Mouse (Mus musculus): ENCODE data around the gene Ppp1cc.
"Not testable (repeated sequence)": the region's sequence is repeated elsewhere in the genome, so short reads cannot be mapped to it uniquely, and the experiment has no call there.

Ppp1cc gene

GRCm38 (mm10) chr5:122136508-122137408 lies 21.3 kb upstream of the Ppp1cc start:
- DNase-seq (ENCODE audit: low spot score in 2 of 2), result no peak

DNA sequence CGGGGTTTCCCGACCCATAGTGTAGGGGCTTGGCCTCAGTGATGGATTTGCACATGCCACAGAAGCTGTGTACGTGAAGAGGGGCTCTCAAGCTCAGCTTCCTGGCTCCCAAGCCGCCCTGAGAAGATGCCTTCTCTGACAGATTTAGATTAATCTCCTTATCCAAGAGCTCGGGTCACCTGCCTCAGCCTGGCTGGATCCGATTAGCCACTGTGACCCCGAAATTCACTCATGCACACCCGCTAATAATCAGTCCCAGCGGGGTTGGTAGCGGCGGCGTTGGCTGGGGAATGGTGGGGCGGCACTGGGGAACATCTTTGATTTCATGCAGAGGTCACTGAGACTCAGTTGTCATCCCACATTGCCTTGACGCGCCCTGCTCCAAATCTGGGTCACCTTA lies 19.2 kb upstream of the Ppp1cc start:
- no peak for DNase-seq (ENCODE audit: low spot score in 2 of 2)

DNA sequence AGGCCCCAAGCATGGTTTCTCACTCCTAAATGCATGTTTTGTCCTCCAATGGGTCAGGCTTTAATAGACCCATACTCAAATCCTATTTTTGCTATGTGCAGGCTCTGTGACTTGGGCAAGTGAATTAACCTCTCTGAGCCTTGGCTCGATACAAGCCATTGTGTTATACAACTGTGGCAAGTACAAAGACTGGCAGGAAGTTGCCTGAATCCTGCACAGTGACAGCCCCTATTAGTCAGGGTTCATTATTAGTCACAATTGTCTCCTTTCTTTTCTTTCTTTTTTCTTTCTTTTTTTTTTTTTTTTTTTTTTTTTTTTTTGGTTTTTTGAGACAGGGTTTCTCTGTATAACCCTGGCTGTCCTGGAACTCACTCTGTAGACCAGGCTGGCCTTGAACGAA lies 18.3 kb upstream of the Ppp1cc start:
- DNase-seq (ENCODE audit: low spot score in 2 of 2), result not testable (repeated sequence)

DNA sequence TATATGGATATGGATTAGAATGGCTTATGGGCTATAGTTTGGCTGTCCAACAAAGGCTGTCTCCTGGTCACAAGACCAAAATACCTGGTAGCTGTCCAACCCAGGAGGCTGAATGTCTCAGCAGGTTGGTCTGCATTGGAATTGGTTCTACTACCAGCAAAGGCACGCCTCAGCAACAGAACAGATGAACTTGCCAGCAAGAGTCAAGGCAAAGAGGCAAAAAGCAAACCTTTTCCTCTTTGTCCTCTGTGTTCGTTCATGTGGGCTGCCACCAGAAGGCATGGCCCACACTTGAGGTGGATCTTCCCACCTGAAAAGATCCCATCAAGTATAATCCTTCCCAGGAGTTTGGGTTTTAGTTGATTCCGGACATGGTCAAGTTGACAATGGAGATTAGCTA lies 17.4 kb upstream of the Ppp1cc start, which contains the start of gene Ccdc63:
Gene Ccdc63, minus strand, starts transcription at position 101 of the 400 bp plus-strand sequence.
- no peak for DNase-seq (ENCODE audit: low spot score in 2 of 2)

DNA sequence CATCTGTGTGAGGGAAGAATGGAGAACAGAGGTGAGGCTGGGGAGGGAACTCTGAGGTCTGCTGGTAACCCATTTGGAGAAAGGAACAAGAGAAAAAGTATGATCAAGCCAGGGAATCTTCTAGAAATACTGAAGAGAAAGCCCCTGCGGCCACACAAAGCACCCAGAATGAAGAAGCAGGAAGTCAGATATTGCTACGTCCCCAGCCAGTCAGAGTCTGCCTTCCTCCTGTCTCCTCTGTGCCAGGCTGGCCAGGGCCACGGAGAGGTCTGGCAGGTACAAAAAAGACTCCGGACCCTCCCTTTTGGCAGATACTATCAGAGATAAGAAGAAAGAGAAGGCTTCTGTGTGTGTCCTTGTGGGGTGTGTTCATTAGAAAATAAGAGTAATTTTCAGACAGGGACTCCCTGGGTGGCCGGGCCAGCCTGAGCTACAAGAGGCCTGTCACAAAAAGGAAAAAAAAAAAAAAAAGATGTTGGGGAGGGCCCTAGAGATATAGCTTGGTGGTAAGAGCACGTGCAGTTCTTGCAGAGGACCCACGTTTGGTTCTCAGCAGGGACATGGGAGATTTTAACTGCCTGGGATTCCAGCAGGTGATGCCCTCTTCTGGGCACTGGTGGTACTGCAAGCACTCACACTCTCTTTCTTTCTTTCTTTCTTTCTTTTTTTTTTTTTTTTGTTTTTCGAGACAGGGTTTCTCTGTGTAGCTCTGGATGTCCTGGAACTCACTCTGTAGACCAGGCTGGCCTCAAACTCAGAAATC lies 15.7 kb upstream of the Ppp1cc start:
- no peak for DNase-seq (ENCODE audit: low spot score in 2 of 2)

DNA sequence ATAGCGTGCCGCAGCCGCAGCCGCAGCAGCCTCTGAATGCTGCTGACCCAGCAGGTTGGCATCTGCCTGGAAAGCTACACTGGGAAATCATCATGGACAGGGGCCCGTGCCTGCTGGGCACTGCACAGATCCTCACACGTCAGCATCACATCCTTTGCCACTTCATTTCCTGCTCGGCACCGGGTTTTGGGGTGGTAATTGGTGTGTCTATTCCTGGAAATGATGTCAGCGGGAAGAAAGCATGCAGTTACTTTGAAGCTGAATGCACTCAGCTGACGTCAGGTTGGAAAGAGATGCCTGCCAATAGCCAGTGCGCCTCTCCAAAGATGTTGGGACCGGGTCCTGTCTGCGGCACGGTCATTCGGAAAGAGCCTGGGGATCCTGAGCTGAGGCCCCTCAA lies 14.5 kb upstream of the Ppp1cc start:
- DNase-seq (ENCODE audit: low spot score in 2 of 2), result peak in 1 of 2 experiments; percentile 61

DNA sequence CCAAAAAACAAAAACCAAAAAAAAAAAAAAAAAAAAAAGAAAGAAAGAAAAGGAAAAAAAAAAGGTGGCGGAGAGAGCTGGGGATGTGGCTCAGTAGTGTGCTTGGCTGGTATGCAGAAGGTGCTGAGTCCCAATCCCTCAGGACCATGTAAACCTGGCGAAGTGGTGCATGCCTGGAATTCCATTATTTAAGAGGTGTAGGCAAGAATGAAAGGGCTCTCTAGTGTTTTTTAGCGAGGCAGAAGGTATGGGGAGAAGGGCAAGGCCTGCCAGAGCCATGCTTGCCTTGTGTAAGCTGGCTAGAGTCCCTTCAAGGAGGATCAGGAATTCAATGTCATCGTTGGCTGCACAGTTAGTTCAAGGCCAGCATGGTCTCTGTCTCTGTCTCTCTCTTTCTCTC lies 13.3 kb upstream of the Ppp1cc start:
- DNase-seq (ENCODE audit: low spot score in 2 of 2), result no peak

- DNase-seq (ENCODE audit: low spot score in 2 of 2), result no peak
Observed at GRCm38 (mm10) chr5:122145381-122146055, 12.6 kb upstream of the Ppp1cc start.

GRCm38 (mm10) chr5:122146056-122146580 lies 12.0 kb upstream of the Ppp1cc start:
- peak in 1 of 2 experiments; percentile 43 for DNase-seq (ENCODE audit: low spot score in 2 of 2)

DNA sequence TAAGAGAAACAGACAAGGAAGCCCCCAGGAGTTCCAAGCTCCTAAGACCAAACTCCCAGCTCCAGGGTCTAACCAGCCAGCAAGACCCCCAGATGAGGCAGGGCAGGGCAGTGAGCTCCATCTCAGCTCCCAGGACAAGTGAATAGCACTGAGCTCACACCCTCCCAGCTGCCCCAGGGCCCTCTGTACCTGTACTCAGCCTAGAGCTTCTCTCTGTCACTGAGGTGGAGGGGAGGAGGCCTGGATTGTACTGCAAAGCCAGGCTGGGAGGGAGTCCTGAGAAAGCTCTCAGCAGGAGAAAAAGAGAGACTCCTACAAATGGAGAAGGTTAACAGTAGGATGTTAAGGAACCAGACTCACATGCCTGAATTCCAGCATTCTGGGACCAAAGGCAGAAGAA lies 11.5 kb upstream of the Ppp1cc start:
- no peak for DNase-seq (ENCODE audit: low spot score in 2 of 2)

DNA sequence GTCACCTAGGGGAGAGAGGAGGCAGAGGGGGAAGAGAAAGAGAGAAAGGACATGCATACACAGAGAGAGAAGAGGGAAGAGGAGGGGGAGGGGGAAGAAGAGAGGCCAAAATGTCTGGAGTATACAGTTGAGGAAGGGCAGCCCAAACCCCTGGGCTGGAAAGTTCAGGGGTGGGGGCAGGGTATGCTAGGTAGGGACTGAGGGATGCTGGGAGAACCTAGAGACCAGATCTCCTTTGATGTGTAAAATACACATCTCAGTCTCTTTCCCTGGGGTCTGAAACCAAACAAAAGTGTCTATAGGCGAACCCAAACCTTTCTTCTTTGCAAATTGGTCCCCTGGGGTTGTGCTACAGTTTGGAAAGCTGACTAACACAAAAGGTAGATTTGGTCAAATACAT lies 10.0 kb upstream of the Ppp1cc start:
- DNase-seq (ENCODE audit: low spot score in 2 of 2), result no peak

GRCm38 (mm10) chr5:122149259-122149658 lies 8.8 kb upstream of the Ppp1cc start:
- DNase-seq (ENCODE audit: low spot score in 2 of 2), result no peak

DNA sequence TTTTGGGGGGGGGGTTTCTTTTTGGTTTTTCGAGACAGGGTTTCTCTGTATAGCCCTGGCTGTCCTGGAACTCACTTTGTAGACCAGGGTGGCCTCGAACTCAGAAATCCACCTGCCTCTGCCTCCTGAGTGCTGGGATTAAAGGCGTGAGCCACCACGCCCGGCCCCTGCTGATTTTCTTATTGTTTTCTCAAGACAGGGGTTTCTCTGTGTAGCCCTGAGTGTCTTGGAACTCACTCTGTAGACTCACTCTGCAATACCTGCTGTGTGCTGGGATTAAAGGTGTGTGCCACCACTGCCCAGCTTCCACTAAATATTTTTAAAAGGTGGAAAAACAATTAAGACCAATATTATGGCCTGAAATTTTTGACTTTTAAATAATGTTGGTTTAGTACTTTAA lies 5.6 kb upstream of the Ppp1cc start:
- not testable (repeated sequence) for DNase-seq (ENCODE audit: low spot score in 2 of 2)

GRCm38 (mm10) chr5:122154006-122154405 lies 4.1 kb upstream of the Ppp1cc start:
- no peak for DNase-seq (ENCODE audit: low spot score in 2 of 2)

GRCm38 (mm10) chr5:122154782-122155181 lies 3.3 kb upstream of the Ppp1cc start:
- DNase-seq (ENCODE audit: low spot score in 2 of 2), result no peak

DNA sequence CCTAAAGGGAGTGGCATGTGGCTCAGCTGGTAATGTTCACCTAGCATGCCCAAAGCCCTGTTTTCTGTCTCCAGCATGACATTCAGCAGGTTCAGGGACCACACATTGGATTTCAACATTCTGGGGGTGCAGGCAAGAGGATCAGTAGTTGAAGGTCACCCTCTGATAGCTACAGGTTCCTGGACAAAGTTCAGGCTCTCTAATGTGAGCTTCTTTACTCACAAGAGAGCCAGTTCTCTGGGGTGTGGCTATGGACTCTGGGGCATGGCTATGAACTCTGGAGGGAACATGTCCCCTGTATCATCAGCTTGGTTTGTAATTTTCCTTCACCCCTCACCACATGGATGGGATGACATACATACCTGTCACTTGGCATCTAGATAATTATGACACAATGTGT lies 2.5 kb upstream of the Ppp1cc start:
- DNase-seq (ENCODE audit: low spot score in 2 of 2), result no peak

DNA sequence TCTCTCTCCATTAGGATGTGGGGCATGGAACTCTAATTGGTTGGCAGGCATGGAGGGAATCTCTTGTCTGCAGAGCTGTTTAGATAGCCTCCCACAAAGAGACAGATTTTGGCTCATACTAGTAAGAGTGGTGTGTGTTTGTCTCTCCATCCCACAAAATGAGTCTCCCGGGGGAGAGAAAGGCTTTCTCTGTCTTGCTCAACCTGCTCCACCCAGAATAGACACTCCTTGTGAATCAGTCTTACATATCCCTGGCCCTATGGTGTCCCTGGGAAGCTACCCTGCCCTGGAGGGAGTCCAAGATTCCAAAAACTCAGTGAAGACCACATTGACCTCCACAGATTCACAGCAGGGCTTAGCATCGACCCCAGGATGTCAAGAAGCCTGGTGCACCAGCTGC lies 1.6 kb upstream of the Ppp1cc start:
- DNase-seq (ENCODE audit: low spot score in 2 of 2), result no peak

DNA sequence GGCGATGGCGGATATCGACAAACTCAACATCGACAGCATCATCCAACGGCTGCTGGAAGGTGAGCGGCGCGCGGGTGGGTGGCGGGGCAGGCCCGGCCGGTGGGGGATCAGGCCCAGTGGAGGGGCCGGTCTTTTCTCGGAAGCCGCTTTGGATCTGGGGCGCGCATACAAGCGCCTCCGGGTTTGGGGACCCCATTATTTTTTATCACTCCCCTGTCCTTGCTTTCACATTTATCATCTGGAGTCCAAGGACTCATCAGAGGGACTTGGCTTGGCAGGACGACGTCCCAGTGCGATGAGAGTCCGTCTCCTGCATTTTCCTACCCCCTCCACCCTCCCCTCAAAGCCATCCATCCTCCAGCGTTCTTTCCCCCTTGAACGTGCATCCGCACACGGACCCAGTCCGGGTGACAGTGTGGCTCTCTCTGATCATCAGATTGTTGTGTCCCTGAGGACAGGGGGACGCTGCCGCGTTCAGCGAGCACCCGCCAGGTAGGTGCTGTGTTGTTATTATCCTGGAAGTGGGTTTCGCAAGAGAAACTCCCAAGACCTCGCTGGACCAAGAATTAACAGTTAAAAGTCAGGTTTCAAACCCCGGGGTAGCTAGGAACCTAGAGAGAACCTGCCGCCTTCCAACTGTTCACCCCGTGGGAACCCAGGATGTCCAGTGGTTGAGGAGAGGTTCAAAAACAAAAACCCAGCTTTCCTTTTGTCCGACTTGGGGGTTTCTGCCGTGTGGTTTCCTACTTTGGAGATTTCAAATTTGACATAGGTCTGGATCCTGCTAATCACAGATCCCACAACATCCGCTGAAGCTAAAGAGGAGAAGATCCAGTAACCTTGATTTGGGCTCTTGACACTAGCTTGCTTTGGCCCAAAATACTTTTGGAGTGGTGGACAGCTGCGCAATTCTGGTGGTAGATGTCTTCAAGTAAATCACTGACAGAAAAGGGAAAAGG lies 758 bp downstream of the Ppp1cc start:
- DNase-seq (ENCODE audit: low spot score in 2 of 2), result no peak

GRCm38 (mm10) chr5:122163194-122163593 lies 5.1 kb downstream of the Ppp1cc start:
- no peak for DNase-seq (ENCODE audit: low spot score in 2 of 2)

DNA sequence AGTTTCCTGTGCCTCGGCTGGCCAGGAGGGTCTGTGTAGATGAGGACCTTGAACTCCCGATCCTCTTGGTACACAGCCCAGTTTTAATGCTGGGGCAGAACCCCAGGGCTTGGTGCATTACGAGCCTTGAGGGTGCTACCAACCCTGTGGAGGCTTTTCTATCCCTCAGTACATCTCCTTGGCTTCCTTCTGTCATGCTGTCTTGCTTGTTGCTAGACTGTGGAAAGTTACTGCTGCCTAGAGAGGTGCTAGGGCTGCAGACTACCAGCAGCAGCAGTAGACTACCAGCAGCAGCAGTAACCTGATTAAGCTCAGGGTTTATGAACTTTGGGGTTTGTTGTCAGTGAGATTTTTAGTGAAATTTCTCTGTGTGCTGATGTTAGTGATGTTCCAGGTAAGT lies 5.9 kb downstream of the Ppp1cc start:
- DNase-seq (ENCODE audit: low spot score in 2 of 2), result no peak

Data from frontal cortex, postnatal 36 days (tissue).